Mouse (Mus musculus) subcutaneous adipose tissue, adult 2 months (tissue): ENCODE measurements around the gene Zfp524. TPM values are rescaled to one million over a fixed set of nuclear protein-coding genes. Genes with fewer than 3 reads are reported as not detected.

Source experiments
- polyA plus RNA-seq: library from polyadenylated mRNA; depleted of rRNA; stranded (reverse); fragments of >200 nt; gene quantifications from 2 replicates; pipeline ENCODE4 v1.2.3, GENCODE M21; 2012; ENCODE audit warnings: low replicate concordance; rRNA removed

Gene Zfp524
- 34.8 and 37.7 TPM in 2 replicates for polyA plus RNA-seq

DNA sequence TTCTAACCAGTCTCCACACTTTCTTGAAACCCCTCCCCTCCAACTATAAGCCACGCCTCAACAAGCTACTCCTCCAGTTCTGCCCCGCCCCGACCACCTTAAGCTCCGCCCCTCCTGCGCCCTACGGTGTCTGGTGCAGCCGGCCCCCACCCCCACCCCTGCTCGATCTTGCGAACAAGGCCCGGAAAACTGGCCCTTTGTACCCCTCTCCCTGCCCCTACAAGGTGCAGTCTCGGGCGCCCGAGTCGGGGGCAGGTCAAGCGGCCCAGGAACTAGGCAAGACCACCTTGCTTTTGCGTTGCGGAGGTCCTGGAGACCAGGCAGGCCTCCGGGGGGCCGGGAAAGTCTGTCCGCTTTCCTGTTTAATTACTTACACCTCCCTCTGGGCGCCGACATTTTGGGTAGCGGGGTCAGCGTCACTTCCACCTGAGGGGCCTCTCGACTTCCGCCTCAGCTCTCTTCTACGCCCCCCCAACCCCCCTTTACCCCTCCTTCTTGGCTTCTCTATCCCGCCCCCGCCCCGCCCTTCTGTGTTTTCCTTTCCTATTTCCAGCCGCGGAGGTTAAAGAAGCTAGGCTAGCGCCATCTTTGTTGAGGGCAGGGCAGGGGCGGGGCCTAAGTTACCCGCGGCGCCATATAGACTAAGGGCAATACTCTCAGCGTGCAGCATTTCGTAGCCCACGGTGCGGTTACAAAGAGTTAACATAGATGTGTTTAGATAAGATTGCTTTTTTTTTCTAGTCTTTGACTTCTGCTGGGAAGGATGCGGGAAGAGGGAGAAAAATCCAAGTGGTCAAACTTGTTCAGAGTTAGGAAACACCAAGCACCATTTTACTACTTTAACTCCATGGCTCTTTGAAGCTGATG, at the start of gene Zfp524, which contains the start of gene Fiz1:
Zfp524 (plus strand) TSS at position 165 of the 867 bp plus-strand sequence.
Fiz1 (minus strand) TSS at position 447 of the 867 bp plus-strand sequence.

GRCm38 (mm10) chr7:4971068-4971467, 43.1 kb upstream of the Zfp524 start, which contains the start of gene Sbk3:
Gene Sbk3 (minus strand): TSS chr7:4971168.

GRCm38 (mm10) chr7:4996003-4996895, 18.0 kb upstream of the Zfp524 start, which contains the start of gene Zfp579:
Gene Zfp579 (minus strand): TSS chr7:4996158.

DNA sequence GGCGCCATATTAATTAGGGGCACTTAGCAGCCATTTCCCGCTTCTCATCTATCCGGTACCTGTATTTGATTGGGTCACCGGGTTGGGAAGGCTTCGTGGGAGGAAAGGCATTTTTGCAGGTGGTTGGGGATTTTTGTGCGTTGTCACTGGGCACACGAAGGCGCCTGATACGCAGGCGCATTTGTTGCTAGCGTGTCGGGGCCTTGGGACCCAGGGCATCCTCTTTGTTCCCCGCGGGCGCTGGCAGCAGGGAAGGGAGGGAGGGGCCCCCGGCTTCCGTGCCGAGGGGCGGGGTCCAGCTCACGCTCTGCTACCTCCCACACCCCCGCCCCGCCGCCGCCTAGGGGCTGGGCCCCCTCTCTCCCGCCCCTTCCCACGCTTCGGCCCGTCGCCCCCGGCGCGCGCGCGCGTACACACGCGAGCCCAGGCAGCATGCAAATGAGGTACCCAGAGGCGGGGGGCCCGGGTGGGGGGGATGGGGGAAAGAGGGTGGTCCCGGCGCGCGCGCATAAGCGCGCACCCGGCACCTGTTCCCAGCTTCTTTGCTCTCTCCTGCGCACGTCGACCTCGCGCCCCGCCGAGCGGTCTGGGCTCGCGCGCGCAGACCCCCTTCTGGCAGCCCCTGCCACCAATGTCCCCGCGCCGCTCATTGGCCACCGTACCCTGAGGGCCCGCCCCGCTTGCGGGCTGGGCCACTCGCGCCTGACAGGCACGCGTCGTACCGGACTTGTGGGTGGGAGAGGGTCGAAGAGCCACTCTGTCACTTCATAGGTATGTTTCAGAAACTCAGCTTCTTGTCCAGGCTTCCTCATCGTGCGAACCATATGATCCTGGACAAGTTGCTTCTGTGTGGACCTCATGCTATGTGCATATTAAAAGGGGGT, 1.1 kb downstream of the Zfp524 start, which contains the start of gene Gm44973:
Gm44973 (plus strand) TSS at position 379 of the 884 bp plus-strand sequence.

DNA sequence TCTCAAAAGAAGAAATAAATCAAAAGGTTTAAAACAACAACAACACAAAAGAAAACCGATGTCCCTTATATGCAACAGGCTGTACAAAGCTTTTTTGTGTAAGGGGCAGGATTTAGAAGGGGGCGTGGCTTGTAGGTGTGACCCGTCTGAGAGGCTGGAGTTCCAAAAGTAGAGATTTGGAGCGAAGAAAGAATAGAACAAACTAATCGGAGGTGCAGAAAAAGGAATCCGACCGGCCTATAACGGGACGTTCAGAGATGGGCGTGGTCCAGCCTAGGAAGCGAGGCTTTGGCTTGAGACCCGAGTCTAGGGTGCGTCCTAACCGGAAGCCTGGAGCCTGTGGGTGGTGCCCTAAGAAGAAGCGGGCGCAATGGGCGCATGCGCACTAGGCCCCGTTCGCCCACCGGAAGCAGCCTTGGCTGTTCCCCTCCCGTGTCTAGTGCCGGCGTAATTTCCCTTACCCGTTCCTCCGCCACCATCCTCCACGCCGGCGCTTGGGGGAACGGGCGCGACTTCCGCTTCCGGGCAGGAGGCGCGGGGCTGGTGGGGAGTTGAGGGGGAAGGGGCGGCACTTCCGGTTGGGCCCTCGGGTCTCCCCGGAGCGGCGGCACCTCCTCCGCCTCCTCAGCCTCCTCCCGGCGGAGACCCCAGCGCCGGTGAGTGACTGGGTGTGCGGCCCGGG, 5.9 kb downstream of the Zfp524 start, which contains the start of the genes Zfp865 and Ccdc106:
Zfp865 (plus strand) TSS at position 377 of the 682 bp plus-strand sequence.
Ccdc106 (plus strand) TSS at position 554 of the 682 bp plus-strand sequence.

GRCm38 (mm10) chr7:5033818-5034217, 19.6 kb downstream of the Zfp524 start, which contains the start of gene 4632433K11Rik:
Gene 4632433K11Rik (plus strand): TSS chr7:5034118.

DNA sequence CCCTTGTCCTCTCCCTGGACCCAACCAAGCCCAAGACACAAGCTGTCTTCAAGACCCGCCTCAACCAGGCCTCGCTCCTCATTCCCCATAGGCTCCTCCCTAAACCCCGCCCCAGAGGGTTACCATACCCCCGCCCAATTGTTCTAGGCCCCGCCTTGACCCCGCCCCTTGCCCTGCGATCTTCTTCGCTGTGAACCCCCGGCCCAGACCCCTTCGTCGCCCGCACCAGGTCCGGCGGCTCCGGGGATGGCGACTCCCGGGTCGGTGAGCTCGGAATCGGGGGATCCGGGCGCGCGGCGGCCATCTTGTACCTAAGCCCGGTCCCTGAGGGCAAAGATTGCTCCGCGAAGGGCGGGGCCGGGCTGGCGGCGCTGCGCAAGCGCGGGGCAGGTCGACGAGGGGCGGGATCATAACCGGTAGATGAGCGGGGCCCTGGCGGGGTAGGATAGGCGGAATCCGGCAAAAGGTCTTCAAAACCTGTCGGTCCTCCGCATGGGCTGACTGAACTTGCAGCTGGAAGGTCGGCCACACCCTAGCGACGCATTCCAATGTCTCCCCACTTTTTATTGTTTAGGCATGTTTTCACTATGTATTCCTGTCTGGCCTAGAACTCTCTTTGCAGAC, 24.0 kb downstream of the Zfp524 start, which contains the start of gene Zfp784:
Zfp784 (minus strand) TSS at position 338 of the 624 bp plus-strand sequence.

GRCm38 (mm10) chr7:5051193-5052192, 37.3 kb downstream of the Zfp524 start, which contains the start of gene Zfp580:
Gene Zfp580 (plus strand): TSS chr7:5051538.

DNA sequence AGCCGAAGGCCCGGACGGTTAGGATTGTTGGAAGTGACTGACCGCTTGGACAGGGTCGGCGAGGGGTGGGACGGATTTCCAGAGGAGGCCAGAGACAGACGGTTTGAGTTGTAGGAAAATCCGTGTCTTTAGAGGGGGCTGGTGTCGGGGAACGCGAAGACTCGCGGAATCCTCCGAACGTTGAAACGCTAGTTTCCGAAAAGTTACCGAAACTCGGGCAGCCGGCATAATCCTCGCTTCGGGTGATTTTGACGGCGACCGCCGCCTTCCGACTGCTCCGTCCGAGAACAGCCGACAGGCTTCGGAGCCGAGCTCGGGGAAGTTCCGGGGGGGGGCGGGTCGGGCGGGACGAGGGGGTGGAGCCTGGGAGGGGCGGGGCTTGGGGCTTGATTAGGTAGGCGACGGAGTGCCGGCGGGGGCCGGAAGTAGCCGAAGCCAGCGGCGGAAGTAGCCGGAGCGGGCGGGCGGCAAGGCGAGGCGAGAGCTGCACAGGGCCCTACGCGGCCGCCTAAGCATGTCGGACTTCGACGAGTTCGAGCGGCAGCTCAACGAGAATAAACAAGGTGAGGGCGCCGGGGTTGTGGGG, 47.7 kb downstream of the Zfp524 start, which contains the start of gene U2af2:
U2af2 (plus strand) TSS at position 370 of the 586 bp plus-strand sequence.

Other genes starting within 250 kb of the Zfp524 start
- not detected in 2 replicates for gene Fam71e2, start 243.1 kb upstream of the Zfp524 start, polyA plus RNA-seq
- 0.11 and 0.45 TPM in 2 replicates for gene Il11, start 231.6 kb upstream of the Zfp524 start, polyA plus RNA-seq
- not detected in 2 replicates for gene Tmem190, start 231.5 kb upstream of the Zfp524 start, polyA plus RNA-seq
- gene Tmem238, start 224.8 kb upstream of the Zfp524 start, polyA plus RNA-seq = 13.9 and 33.7 TPM in 2 replicates
- 303 and 400 TPM in 2 replicates for gene Rpl28, start 221.5 kb upstream of the Zfp524 start, polyA plus RNA-seq
- gene Ube2s, start 201.8 kb upstream of the Zfp524 start, polyA plus RNA-seq = 249 and 346 TPM in 2 replicates
- gene Shisa7, start 169.7 kb upstream of the Zfp524 start, polyA plus RNA-seq = 0.04 and 0.87 TPM in 2 replicates
- gene Isoc2b, start 144.2 kb upstream of the Zfp524 start, polyA plus RNA-seq = 22.3 and 43.4 TPM in 2 replicates
- 43.3 and 99.8 TPM in 2 replicates for gene Isoc2a, start 137.3 kb upstream of the Zfp524 start, polyA plus RNA-seq
- gene Gm36210, start 107.9 kb upstream of the Zfp524 start, polyA plus RNA-seq = 0.09 and 0.67 TPM in 2 replicates
- 8.7 and 16.0 TPM in 2 replicates for gene Zfp628, start 99.2 kb upstream of the Zfp524 start, polyA plus RNA-seq
- 3.0 and 16.9 TPM in 2 replicates for gene Nat14, start 92.4 kb upstream of the Zfp524 start, polyA plus RNA-seq
- 17.4 and 38.7 TPM in 2 replicates for gene Ssc5d, start 88.6 kb upstream of the Zfp524 start, polyA plus RNA-seq
- gene Sbk2, start 50.0 kb upstream of the Zfp524 start, polyA plus RNA-seq = 0.63 and 0.77 TPM in 2 replicates
- gene Sbk3, start 43.2 kb upstream of the Zfp524 start, polyA plus RNA-seq = 0.08 and 0.10 TPM in 2 replicates
- 42.5 and 74.3 TPM in 2 replicates for gene Zfp579, start 18.3 kb upstream of the Zfp524 start, polyA plus RNA-seq
- 22.7 and 39.7 TPM in 2 replicates for gene Fiz1, start 282 bp downstream of the Zfp524 start, polyA plus RNA-seq
- gene Gm44973, start 1.1 kb downstream of the Zfp524 start, polyA plus RNA-seq = 0.26 TPM in 1 of 2 replicates, not detected in the other
- gene Zfp865, start 6.0 kb downstream of the Zfp524 start, polyA plus RNA-seq = 24.3 and 43.2 TPM in 2 replicates
- gene Ccdc106, start 6.1 kb downstream of the Zfp524 start, polyA plus RNA-seq = 0.63 and 20.2 TPM in 2 replicates
- not detected in 2 replicates for gene 4632433K11Rik, start 19.7 kb downstream of the Zfp524 start, polyA plus RNA-seq
- 5.2 and 5.6 TPM in 2 replicates for gene Zfp784, start 24.0 kb downstream of the Zfp524 start, polyA plus RNA-seq
- 15.4 and 30.5 TPM in 2 replicates for gene Zfp580, start 37.1 kb downstream of the Zfp524 start, polyA plus RNA-seq
- gene U2af2, start 47.7 kb downstream of the Zfp524 start, polyA plus RNA-seq = 143 and 241 TPM in 2 replicates
- gene Epn1, start 65.8 kb downstream of the Zfp524 start, polyA plus RNA-seq = 151 and 159 TPM in 2 replicates
- not detected in 2 replicates for gene Rfpl4, start 102.5 kb downstream of the Zfp524 start, polyA plus RNA-seq
- 0.57 and 2.0 TPM in 2 replicates for gene Rasl2-9, start 111.5 kb downstream of the Zfp524 start, polyA plus RNA-seq
- gene Vmn1r55, start 135.3 kb downstream of the Zfp524 start, polyA plus RNA-seq = not detected in 2 replicates
- not detected in 2 replicates for gene Vmn1r56, start 182.3 kb downstream of the Zfp524 start, polyA plus RNA-seq
- not detected in 2 replicates for gene Vmn1r57, start 204.1 kb downstream of the Zfp524 start, polyA plus RNA-seq